In the genomic region with DNA sequence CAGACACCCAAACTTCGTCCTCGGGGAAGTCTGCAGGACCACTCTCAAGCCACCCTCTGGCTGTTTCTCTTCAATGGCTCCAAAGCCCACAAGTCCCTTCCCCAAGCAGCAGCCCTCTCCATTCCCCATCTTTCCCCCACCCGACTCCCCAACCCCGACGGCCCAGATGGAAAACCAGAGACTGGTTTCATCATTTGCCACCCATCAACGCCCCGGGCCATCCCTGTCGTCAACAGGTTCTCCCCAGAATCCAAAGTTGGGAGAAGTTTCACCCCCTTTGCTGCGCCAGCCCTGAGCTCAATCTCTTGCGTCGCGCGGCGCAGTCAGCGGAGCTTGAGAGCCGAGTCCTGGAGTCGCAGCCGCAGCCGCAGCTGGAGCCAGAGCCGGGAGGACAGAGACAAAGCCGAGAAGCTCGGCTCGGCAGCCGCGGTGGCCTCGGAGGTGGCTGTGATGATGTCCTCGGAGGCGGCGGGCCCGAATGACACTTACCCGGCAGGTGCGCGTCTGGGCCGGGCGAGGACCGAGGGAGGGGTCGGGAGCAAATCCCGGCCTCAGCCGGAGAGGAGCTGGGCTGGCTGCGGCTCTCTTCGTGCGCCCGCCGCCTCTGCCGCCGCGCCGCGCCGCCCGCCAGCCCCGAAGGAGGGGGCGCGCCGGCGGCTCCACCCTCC, we compare ENCODE assay signal across 7 mouse cellular contexts. TPM values are rescaled to one million over a fixed set of nuclear protein-coding genes. Genes with fewer than 3 reads are reported as not detected.
DNase-seq lines count a peak whose midpoint lies in the region; ATAC-seq and TF ChIP-seq lines count a peak whose summit lies in the region.

No protein-coding gene starts in this region.

- DNase-seq in lung, embryonic 14.5 days, result peak; percentile 59
- no peak for DNase-seq in lung, postnatal 14 days
- peak; percentile 42 for DNase-seq in embryonic facial prominence, embryonic 14.5 days (ENCODE audit: low spot score)
- peak; percentile 58 for DNase-seq in retina, postnatal 1 day
- no peak for DNase-seq in cerebellum, adult 9-11 months
- no peak for DNase-seq in thymus, postnatal 10 days (ENCODE audit: low spot score in 2 of 2)

- H3K9ac ChIP-seq in lung, embryonic 14.5 days, result no peak overlapping the region; the same call in 1 of the 2 replicates
- H3K9ac ChIP-seq in embryonic facial prominence, embryonic 14.5 days (ENCODE audit: low read depth, low read length), result peak overlapping the region; percentile 42
- H3K9ac ChIP-seq in intestine, embryonic 15.5 days, result no peak overlapping the region

- peaks cover 88% of the 10 kb centered on the region for H3K27me3 ChIP-seq in lung, embryonic 14.5 days (ENCODE audit: insufficient read depth, low read length)
- peaks cover 86% of the 10 kb centered on the region for H3K27me3 ChIP-seq in embryonic facial prominence, embryonic 14.5 days (replicated peaks; ENCODE audit: control insufficient read depth, insufficient read depth, low read length)
- peaks cover 90% of the 10 kb centered on the region for H3K27me3 ChIP-seq in intestine, embryonic 15.5 days (replicated peaks)

- WGBS in lung, embryonic 14.5 days, result under 1% methylated on average over 50 of the region's 56 CpGs
- WGBS in embryonic facial prominence, embryonic 14.5 days, result 1% methylated on average over 30 of the region's 56 CpGs
- WGBS in intestine, embryonic 15.5 days, result under 1% methylated on average over 49 of the region's 56 CpGs

- no peaks in the 10 kb centered on the region for H3K9me3 ChIP-seq in lung, embryonic 14.5 days (ENCODE audit: low read depth, low read length)
- H3K9me3 ChIP-seq in embryonic facial prominence, embryonic 14.5 days (ENCODE audit: control insufficient read depth, low read length), result no peaks in the 10 kb centered on the region
- H3K9me3 ChIP-seq in intestine, embryonic 15.5 days, result no peaks in the 10 kb centered on the region

- no peak for TF ChIP-seq CTCF in lung, embryonic 14.5 days (IDR thresholded peaks at IDR 0.05; ENCODE audit: low read depth)

- no peak; the same call in 1 of the 2 replicates for ATAC-seq in lung, embryonic 14.5 days (ENCODE audit: insufficient read depth)
- peak; percentile 56; the same call in 1 of the 2 replicates for ATAC-seq in embryonic facial prominence, embryonic 14.5 days (ENCODE audit: low read depth)
- ATAC-seq in intestine, embryonic 15.5 days, result 0 out of 2 replicates have a peak, but pooled peaks have one; percentile 13

- peak overlapping the region; percentile 33 for H3K4me3 ChIP-seq in lung, embryonic 14.5 days (ENCODE audit: low read depth, low read length)
- peak overlapping the region; percentile 40 for H3K4me3 ChIP-seq in embryonic facial prominence, embryonic 14.5 days (ENCODE audit: low read depth, low read length)
- peak overlapping the region; percentile 30 for H3K4me3 ChIP-seq in intestine, embryonic 15.5 days (replicated peaks)

- no peak overlapping the region for H3K27ac ChIP-seq in lung, embryonic 14.5 days (ENCODE audit: low read depth)
- no peak overlapping the region for H3K27ac ChIP-seq in embryonic facial prominence, embryonic 14.5 days (replicated peaks; ENCODE audit: low read depth, low read length)
- no peak overlapping the region for H3K27ac ChIP-seq in intestine, embryonic 15.5 days

- no peaks in the 10 kb centered on the region for H3K36me3 ChIP-seq in lung, embryonic 14.5 days (ENCODE audit: insufficient read depth)
- no peaks in the 10 kb centered on the region for H3K36me3 ChIP-seq in embryonic facial prominence, embryonic 14.5 days (ENCODE audit: control insufficient read depth, insufficient read depth, low read length)
- H3K36me3 ChIP-seq in intestine, embryonic 15.5 days, result no peaks in the 10 kb centered on the region

- no peaks in the 10 kb centered on the region for H3K4me1 ChIP-seq in lung, embryonic 14.5 days (ENCODE audit: insufficient read depth)
- no peaks in the 10 kb centered on the region; the same call in 1 of the 2 replicates for H3K4me1 ChIP-seq in embryonic facial prominence, embryonic 14.5 days (ENCODE audit: control insufficient read depth, insufficient read depth, low read length)
- peaks cover 25% of the 10 kb centered on the region for H3K4me1 ChIP-seq in intestine, embryonic 15.5 days (replicated peaks)

- peak overlapping the region; percentile 60 for H3K4me2 ChIP-seq in lung, embryonic 14.5 days
- peak overlapping the region; percentile 72 for H3K4me2 ChIP-seq in embryonic facial prominence, embryonic 14.5 days (ENCODE audit: low read depth, low read length)
- peak overlapping the region; percentile 69 for H3K4me2 ChIP-seq in intestine, embryonic 15.5 days (replicated peaks)

RNA-seq across cellular contexts. Expression of a gene that starts 0.7 kb away (rescaled TPM):
- polyA plus RNA-seq in lung, embryonic 14.5 days (2014; fragmentation: Nextera tagmentation; extraction: Ambion mirVana), result 0.26 and 0.61 TPM in 2 replicates
- 1.7 and 3.0 TPM in 2 replicates for polyA plus RNA-seq in embryonic facial prominence, embryonic 14.5 days (2014; fragmentation: Nextera tagmentation; extraction: Ambion mirVana)
- polyA plus RNA-seq in intestine, embryonic 15.5 days (2015; fragmentation: Nextera tagmentation; extraction: Ambion mirVana), result 2.4 and 2.5 TPM in 2 replicates

RNA-seq across cellular contexts. Expression of a gene that starts 27.4 kb away (rescaled TPM):
- not detected in 2 replicates for polyA plus RNA-seq in lung, embryonic 14.5 days (2014; fragmentation: Nextera tagmentation; extraction: Ambion mirVana)
- polyA plus RNA-seq in embryonic facial prominence, embryonic 14.5 days (2014; fragmentation: Nextera tagmentation; extraction: Ambion mirVana), result 0.93 and 1.5 TPM in 2 replicates
- polyA plus RNA-seq in intestine, embryonic 15.5 days (2015; fragmentation: Nextera tagmentation; extraction: Ambion mirVana), result not detected in 2 replicates

RNA-seq across cellular contexts. Expression of a gene that starts 30.9 kb away (rescaled TPM):
- polyA plus RNA-seq in lung, embryonic 14.5 days (2014; fragmentation: Nextera tagmentation; extraction: Ambion mirVana), result not detected in 2 replicates
- polyA plus RNA-seq in embryonic facial prominence, embryonic 14.5 days (2014; fragmentation: Nextera tagmentation; extraction: Ambion mirVana), result 0.10 TPM in 1 of 2 replicates, not detected in the other
- 0.11 TPM in 1 of 2 replicates, not detected in the other for polyA plus RNA-seq in intestine, embryonic 15.5 days (2015; fragmentation: Nextera tagmentation; extraction: Ambion mirVana)

RNA-seq across cellular contexts. Expression of a gene that starts 34.7 kb away (rescaled TPM):
- polyA plus RNA-seq in lung, embryonic 14.5 days (2014; fragmentation: Nextera tagmentation; extraction: Ambion mirVana), result not detected in 2 replicates
- polyA plus RNA-seq in embryonic facial prominence, embryonic 14.5 days (2014; fragmentation: Nextera tagmentation; extraction: Ambion mirVana), result 11.5 and 12.5 TPM in 2 replicates
- not detected in 2 replicates for polyA plus RNA-seq in intestine, embryonic 15.5 days (2015; fragmentation: Nextera tagmentation; extraction: Ambion mirVana)

RNA-seq across cellular contexts. Expression of a gene that starts 48.8 kb away (rescaled TPM):
- not detected in 2 replicates for polyA plus RNA-seq in lung, embryonic 14.5 days (2014; fragmentation: Nextera tagmentation; extraction: Ambion mirVana)
- polyA plus RNA-seq in embryonic facial prominence, embryonic 14.5 days (2014; fragmentation: Nextera tagmentation; extraction: Ambion mirVana), result 39.6 and 44.8 TPM in 2 replicates
- 0.18 TPM in 1 of 2 replicates, not detected in the other for polyA plus RNA-seq in intestine, embryonic 15.5 days (2015; fragmentation: Nextera tagmentation; extraction: Ambion mirVana)

Comparison
In these comparisons a context has a peak if more than half of its experiments do, and no peak if none do; other contexts are left out.
1. DNase-seq: peak in lung, embryonic 14.5 days (single experiment), embryonic facial prominence, embryonic 14.5 days (single experiment) and retina, postnatal 1 day (single experiment); none in lung, postnatal 14 days (single experiment), cerebellum, adult 9-11 months (single experiment) and thymus, postnatal 10 days (0 of 2).
2. Peak in every context shown above with its lines, with median percentiles within 50 percentile points of each other: H3K4me2 ChIP-seq and H3K4me3 ChIP-seq.